ENCODE assay signal across 26 mouse cellular contexts in the genomic region with DNA sequence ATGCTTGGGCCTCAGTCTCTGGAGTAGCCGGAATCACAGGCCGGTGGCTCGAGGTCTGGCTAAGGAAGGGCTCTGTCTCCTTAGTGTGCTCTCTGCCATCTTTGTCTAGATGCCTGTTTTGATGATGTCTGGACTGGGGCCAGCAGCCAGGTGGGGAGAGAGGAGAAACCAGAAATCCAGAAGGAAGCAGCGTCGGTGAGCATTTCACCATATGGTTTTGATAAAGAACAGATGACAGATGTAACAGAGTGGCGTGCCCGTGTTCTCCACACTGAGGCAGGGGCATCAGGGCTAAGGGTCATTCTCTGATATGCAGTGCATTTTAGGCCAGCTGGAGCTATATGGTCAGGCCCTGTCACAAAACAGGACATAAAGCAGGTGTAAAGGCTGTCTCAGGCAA. TPM values are rescaled to one million over a fixed set of nuclear protein-coding genes. Genes with fewer than 3 reads are reported as not detected.
DNase-seq lines count a peak whose midpoint lies in the region; ATAC-seq and TF ChIP-seq lines count a peak whose summit lies in the region.
"Had no signal": no experiment of that assay in that cellular context is flagged by ENCODE, and none has a peak within 500 bp of the region (broad histone marks: within the 10 kb centered on the region; RNA-seq: fewer than 3 reads in every experiment).

No protein-coding gene starts in this region.

- H3K36me3 ChIP-seq in embryonic facial prominence, embryonic 12.5 days: no peaks in the 10 kb centered on the region
- H3K36me3 ChIP-seq in midbrain, postnatal 0 days (ENCODE audit: insufficient read depth, low read length): no peaks in the 10 kb centered on the region
- H3K36me3 ChIP-seq: heart, embryonic 12.5 days; hindbrain, embryonic 12.5 days; limb, embryonic 15.5 days; liver, embryonic 15.5 days; midbrain, embryonic 15.5 days; stomach, embryonic 15.5 days had no signal

- TF ChIP-seq CTCF in left cerebral cortex, adult 2 months (IDR thresholded peaks at IDR 0.05): no peak
- no peak for TF ChIP-seq CTCF in midbrain, postnatal 0 days (IDR thresholded peaks at IDR 0.05)

- no peak overlapping the region for H3K27ac ChIP-seq in left cerebral cortex, adult 2 months
- 0 out of 2 replicates have a peak overlapping the region, but pooled peaks have one; percentile 12 for H3K27ac ChIP-seq in embryonic facial prominence, embryonic 12.5 days
- H3K27ac ChIP-seq in midbrain, postnatal 0 days (ENCODE audit: low read depth, low read length): no peak overlapping the region
- H3K27ac ChIP-seq: hindbrain, embryonic 12.5 days; liver, embryonic 15.5 days; midbrain, embryonic 15.5 days; stomach, embryonic 15.5 days had no signal

- no peak for ATAC-seq in embryonic facial prominence, embryonic 12.5 days (ENCODE audit: insufficient number of reproducible peaks, insufficient read depth, low FRiP score, low TSS enrichment)
- ATAC-seq in midbrain, postnatal 0 days (ENCODE audit: low FRiP score): no peak
- ATAC-seq: midbrain, embryonic 15.5 days had no signal

- H3K27me3 ChIP-seq in embryonic facial prominence, embryonic 12.5 days: no peaks in the 10 kb centered on the region
- no peaks in the 10 kb centered on the region for H3K27me3 ChIP-seq in midbrain, postnatal 0 days (ENCODE audit: insufficient read depth, low read length)
- H3K27me3 ChIP-seq: hindbrain, embryonic 12.5 days; limb, embryonic 15.5 days; liver, embryonic 15.5 days; midbrain, embryonic 15.5 days; stomach, embryonic 15.5 days had no signal

- intact Hi-C loops in left cerebral cortex, postnatal 4 days (cut with DNase I): no loop called here
- intact Hi-C loops in left cerebral cortex, adult 2 months (cut with DNase I): no loop called here

- no peak overlapping the region for H3K4me3 ChIP-seq in left cerebral cortex, adult 2 months
- H3K4me3 ChIP-seq in embryonic facial prominence, embryonic 12.5 days: no peak overlapping the region
- no peak overlapping the region for H3K4me3 ChIP-seq in midbrain, postnatal 0 days (ENCODE audit: low read depth, low read length)
- H3K4me3 ChIP-seq: gastrocnemius, adult 2 months; heart, embryonic 12.5 days; hindbrain, embryonic 12.5 days; limb, embryonic 15.5 days; liver, embryonic 15.5 days; midbrain, embryonic 15.5 days; stomach, embryonic 15.5 days had no signal

- no peak overlapping the region for H3K4me2 ChIP-seq in embryonic facial prominence, embryonic 12.5 days (replicated peaks)
- H3K4me2 ChIP-seq in midbrain, postnatal 0 days (ENCODE audit: low read depth, low read length, poor library complexity, severe bottlenecking): no peak overlapping the region
- H3K4me2 ChIP-seq: heart, embryonic 12.5 days; hindbrain, embryonic 12.5 days; limb, embryonic 15.5 days; liver, embryonic 15.5 days; midbrain, embryonic 15.5 days; stomach, embryonic 15.5 days had no signal

- peaks cover 32% of the 10 kb centered on the region for H3K4me1 ChIP-seq in embryonic facial prominence, embryonic 12.5 days
- H3K4me1 ChIP-seq in midbrain, postnatal 0 days (ENCODE audit: insufficient read depth, low read length): no peaks in the 10 kb centered on the region
- H3K4me1 ChIP-seq: midbrain, embryonic 15.5 days had no signal

- peak; percentile 17 to 44 for DNase-seq in cerebellum, postnatal 36 days
- DNase-seq in cerebellum, adult 11 months: no peak
- peak; percentile 76 for DNase-seq in left cerebral cortex, postnatal 4 days
- no peak for DNase-seq in left cerebral cortex, adult 2 months (ENCODE audit: extremely low spot score in 1 of 2, low spot score in 2 of 2)
- DNase-seq in adrenal gland, adult 8-10 months: no peak
- DNase-seq in midbrain, postnatal 0 days (ENCODE audit: low spot score): no peak
- DNase-seq: gastrocnemius, adult 2 months; heart, postnatal 14 days; kidney, adult 9 months; kidney, postnatal 36 days; right cerebral cortex, postnatal 14 days; spleen, adult 18-20 months; thymus, adult 18-20 months; thymus, postnatal 4 days had no signal

- no peak overlapping the region for H3K9ac ChIP-seq in embryonic facial prominence, embryonic 12.5 days
- no peak overlapping the region for H3K9ac ChIP-seq in midbrain, postnatal 0 days (replicated peaks; ENCODE audit: low read length, poor library complexity, severe bottlenecking)
- H3K9ac ChIP-seq: heart, embryonic 12.5 days; hindbrain, embryonic 12.5 days; limb, embryonic 15.5 days; liver, embryonic 15.5 days; midbrain, embryonic 15.5 days; stomach, embryonic 15.5 days had no signal

- WGBS in embryonic facial prominence, embryonic 12.5 days: 22% methylated on average over 7 of the region's 7 CpGs
- 90% methylated on average over 7 of the region's 7 CpGs for WGBS in midbrain, postnatal 0 days

- no peaks in the 10 kb centered on the region for H3K9me3 ChIP-seq in embryonic facial prominence, embryonic 12.5 days
- H3K9me3 ChIP-seq in midbrain, postnatal 0 days (ENCODE audit: low read length): no peaks in the 10 kb centered on the region
- H3K9me3 ChIP-seq: heart, embryonic 12.5 days; hindbrain, embryonic 12.5 days; limb, embryonic 15.5 days; liver, embryonic 15.5 days; midbrain, embryonic 15.5 days; stomach, embryonic 15.5 days had no signal

RNA-seq across cellular contexts. Expression of a gene that starts 12.2 kb away (rescaled TPM):
- 10 to 100 TPM; 10.8 to 15.0 TPM for total RNA-seq in left cerebral cortex, postnatal 4 days (2021)
- 10 to 100 TPM; 32.1 to 33.9 TPM for total RNA-seq in left cerebral cortex, adult 2 months (2021)
- 19.5 and 21.7 TPM in 2 replicates for polyA plus RNA-seq in embryonic facial prominence, embryonic 12.5 days (2016; fragmentation: Nextera tagmentation; extraction: Ambion mirVana)
- 10 to 100 TPM; 21.1 to 57.8 (median 37.6) TPM for total RNA-seq in adrenal gland, adult 8-10 months (2022)
- 28.2 and 34.5 TPM in 2 replicates for total RNA-seq in midbrain, postnatal 0 days (2014; rRNA removed)
- 32.8 and 36.2 TPM in 2 replicates for polyA plus RNA-seq in midbrain, postnatal 0 days (2015; fragmentation: Nextera tagmentation; extraction: Ambion mirVana)

RNA-seq across cellular contexts. Expression of a gene that starts 43.4 kb away (rescaled TPM):
- total RNA-seq in left cerebral cortex, postnatal 4 days (2021): under 1 TPM; 0.24 to 0.34 TPM
- 1 to 10 TPM; 1.1 to 1.4 TPM for total RNA-seq in left cerebral cortex, adult 2 months (2021)
- 4.2 and 7.0 TPM in 2 replicates for polyA plus RNA-seq in embryonic facial prominence, embryonic 12.5 days (2016; fragmentation: Nextera tagmentation; extraction: Ambion mirVana)
- not detected for total RNA-seq in adrenal gland, adult 8-10 months (2022)
- total RNA-seq in midbrain, postnatal 0 days (2014; rRNA removed): 0.38 TPM in 1 of 2 replicates, not detected in the other
- 0.20 and 0.27 TPM in 2 replicates for polyA plus RNA-seq in midbrain, postnatal 0 days (2015; fragmentation: Nextera tagmentation; extraction: Ambion mirVana)
- total RNA-seq: adrenal gland, adult 18-20 months; common myeloid progenitor, adult 5-6 weeks; gastrocnemius, adult 2 months; granulocyte monocyte progenitor cell, adult 5-6 weeks; heart, postnatal 14 days; neutrophil, adult 5-6 weeks had no signal
- polyA plus RNA-seq: intestine, embryonic 14.5 days; stomach, embryonic 15.5 days had no signal

Comparison
In these comparisons a context has a peak if more than half of its experiments do, and no peak if none do; other contexts are left out.
1. DNase-seq: peak in cerebellum, postnatal 36 days (2 of 2) and left cerebral cortex, postnatal 4 days (single experiment); none in cerebellum, adult 11 months (single experiment), left cerebral cortex, adult 2 months (0 of 2), adrenal gland, adult 8-10 months (single experiment) and midbrain, postnatal 0 days (single experiment).